Mouse (Mus musculus) erythroblast, embryonic 14.5 days (primary cell): Measurements from ENCODE around the gene Fsd2.

Source experiments
- GATA1 ChIP-seq: IDR thresholded peaks from 2 replicates; pipeline ENCODE4 v1.6.1; 2012; ENCODE audit warnings: low read length, inconsistent platforms, mixed read lengths
- TAL1 ChIP-seq: IDR thresholded peaks from 3 replicates; pipeline ENCODE4 v1.6.1; 2012; ENCODE audit warnings: low read length, inconsistent platforms, mixed read lengths

GRCm38 (mm10) chr7:81571941-81572441 lies 5.2 kb upstream of the Fsd2 start:
- TF ChIP-seq GATA1 (no peak), TAL1 (no peak)
